Mouse (Mus musculus) embryonic stem cell, embryonic (primary cell): ENCODE data around the gene Zfp108.

Experiments
- CTCF ChIA-PET, 4 experiments: fragments of 300-600 bp in 2 of 4; fragments of 350-600 bp in 2 of 4; sonication (Branson Sonifier 250); formaldehyde crosslinking; loops; one replicate each; lab custom pipeline; 2022; ENCODE audit warnings: inconsistent platforms in 2 of 4; lab: Charles Lee
- POLR2A ChIA-PET, 4 experiments: fragments of 300-600 bp in 2 of 4; fragments of 350-600 bp in 2 of 4; sonication (Branson Sonifier 250); formaldehyde crosslinking; loops; one replicate each; lab custom pipeline; 2022; ENCODE audit warnings: antibody characterized with exemption in 4 of 4, inconsistent platforms in 1 of 4; lab: Charles Lee

Gene Zfp108

DNA sequence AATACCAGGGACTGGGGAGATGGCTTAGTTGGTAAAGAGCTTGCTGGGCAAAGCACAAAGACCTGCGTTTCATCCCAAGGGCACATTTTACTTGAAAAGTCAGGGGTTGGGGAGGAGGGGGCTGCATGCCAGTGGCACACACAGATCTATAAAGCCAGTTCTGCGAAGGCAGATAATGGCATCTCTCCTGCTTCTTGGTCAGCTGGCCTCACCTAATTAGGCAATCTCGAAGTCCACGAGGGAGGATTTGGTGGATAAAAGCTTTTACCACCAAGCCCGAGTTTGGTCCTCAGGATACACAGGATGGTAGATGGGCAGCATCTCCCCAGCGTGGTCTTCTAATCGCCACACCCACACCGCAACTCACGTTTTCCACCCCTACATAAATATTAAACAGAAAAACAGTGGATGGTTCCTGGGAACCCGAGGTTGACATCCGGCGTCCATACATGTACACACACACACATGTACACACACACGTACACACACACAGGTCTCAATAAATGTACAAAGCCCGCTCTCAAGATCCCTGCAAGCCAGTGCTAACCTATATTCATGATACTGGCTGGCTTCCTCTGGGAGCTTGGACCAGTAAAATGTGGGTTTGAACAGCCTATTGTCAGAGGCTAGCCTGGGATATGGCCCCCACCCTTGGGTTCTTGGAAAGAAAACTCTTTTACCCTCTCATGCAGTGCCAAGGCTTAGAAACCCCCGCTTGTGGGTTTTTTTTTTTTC lies 42.9 kb downstream of the Zfp108 start:
- POLR2A ChIA-PET = interaction anchor here in 1 of 4 experiments (0.7 to 1.3 kb wide), 3 partner anchors 15 to 229 kb away, joined by 3 to 6 read pairs (median 5); no protein-coding TSS in a partner anchor
- CTCF ChIA-PET = interaction anchor here in 1 of 4 experiments (0.5 kb wide), 1 partner anchor 41 kb away, joined by 4 read pairs; no protein-coding TSS in a partner anchor

DNA sequence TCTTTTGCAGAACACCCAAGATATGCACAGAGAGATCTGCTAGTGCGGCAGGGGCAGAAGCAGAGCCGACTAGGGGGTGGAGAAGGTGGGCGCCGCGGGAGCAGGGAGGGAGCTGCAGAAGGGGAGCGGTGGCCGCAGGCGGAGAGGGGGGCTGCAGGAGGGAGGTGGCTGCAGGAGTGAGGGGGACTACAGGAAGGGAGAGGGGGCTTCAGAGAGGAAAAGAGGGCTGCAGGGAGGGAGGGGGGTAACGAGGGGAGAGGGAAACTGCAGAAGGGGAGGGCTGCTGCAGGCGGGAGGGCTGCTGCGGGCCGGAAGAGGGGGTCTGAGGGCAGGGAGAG lies 44.0 kb downstream of the Zfp108 start:
- CTCF ChIA-PET = interaction anchor here in 3 of 4 experiments (0.6 to 1.9 kb wide), 9 partner anchors 9 to 676 kb away, joined by 3 to 20 read pairs (median 4); partner anchors contain the start of gene Zfp108 (in 1 of the 3)
- POLR2A ChIA-PET = interaction anchor here (0.7 to 1.9 kb wide), 18 partner anchors 9 to 301 kb away, joined by 3 to 10 read pairs (median 6); partner anchors contain the start of genes Smg9 (in 2 of the 4), Zfp111 (in 1 of the 4), Zfp180 (in 1 of the 4) and Zfp94 (in 1 of the 4)

DNA sequence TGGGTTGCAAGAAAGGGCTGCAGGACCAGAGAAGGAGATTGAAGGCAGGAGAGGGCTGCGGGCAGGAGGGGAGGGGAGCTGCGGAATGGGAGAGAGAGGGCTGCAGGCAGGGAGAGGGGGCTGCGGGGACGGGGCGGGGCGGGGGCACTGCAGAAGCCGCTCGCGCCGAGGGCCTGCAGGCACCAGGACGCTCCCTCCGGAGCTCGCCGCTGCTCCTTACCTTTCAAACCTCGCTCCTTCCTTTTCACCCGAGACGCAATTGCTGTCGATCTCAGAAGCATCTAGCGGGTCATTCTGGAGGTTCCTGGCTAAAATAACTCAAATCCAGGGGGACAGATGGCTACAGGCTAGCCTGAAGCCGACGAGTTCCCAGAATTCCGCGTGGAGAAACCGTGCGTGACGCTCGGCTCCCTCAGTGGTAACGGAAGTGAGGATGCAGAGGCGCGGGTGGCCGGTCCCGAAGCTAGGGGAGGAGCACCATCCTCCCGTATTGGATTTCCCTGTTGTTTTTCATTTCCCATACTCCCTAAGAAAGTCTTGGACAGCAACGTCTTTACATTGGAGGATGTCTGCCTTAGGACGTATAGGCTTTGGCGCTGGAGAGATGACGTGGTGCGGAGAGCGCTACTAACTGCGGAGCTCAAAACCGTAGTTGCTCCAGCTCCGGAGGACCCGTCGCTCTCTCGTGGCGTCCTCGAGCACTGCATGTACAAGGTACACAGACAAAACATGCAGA lies 44.5 kb downstream of the Zfp108 start:
- POLR2A ChIA-PET = interaction anchor here (0.6 to 1.9 kb wide), 37 partner anchors 10 to 705 kb away, joined by 3 to 10 read pairs (median 4); partner anchors contain the start of genes Smg9 (in 2 of the 4), Zfp180 (in 2 of the 4), Zfp235 (in 2 of the 4) and Zfp108 (in 1 of the 4)

DNA sequence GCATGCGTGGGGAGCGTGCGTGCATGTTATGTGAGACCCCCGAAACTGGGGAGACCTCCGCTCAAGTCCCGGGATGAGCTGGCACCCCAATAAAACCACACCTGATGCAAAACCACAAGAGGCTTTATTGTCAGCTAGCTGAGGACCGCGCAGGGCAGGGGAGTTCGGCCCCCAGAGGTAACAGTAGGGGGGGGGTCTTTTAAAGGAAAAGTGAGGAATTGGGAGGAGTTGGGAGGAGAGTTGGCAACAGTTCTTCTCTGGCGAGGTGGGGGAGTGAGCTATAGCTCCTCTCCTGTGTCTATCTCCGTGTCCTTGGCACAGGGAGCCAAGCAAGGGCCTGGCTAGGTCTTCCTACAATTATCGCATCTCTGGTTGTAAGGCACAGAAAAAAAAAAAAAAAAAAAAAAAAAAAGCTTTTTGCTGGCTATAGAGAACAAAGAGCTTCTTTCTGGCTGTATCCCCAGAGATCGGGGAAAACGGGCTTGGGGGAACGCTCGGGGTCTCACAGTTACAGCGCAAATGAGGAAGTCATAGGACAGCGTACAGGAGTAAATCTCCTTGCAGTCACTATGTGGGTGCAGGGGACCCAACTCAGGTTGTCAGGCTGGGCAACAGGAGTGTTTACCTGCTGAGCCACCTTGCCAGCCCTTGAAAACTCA lies 45.4 kb downstream of the Zfp108 start:
- POLR2A ChIA-PET = interaction anchor here (0.5 to 1.9 kb wide), 39 partner anchors 10 to 704 kb away, joined by 3 to 10 read pairs (median 4); partner anchors contain the start of genes Smg9 (in 2 of the 4), Zfp180 (in 2 of the 4), Zfp235 (in 2 of the 4) and Zfp108 (in 1 of the 4)

More for the DNA sequence above, 44.5 kb downstream of the Zfp108 start:
- CTCF ChIA-PET = interaction anchor here (0.6 to 1.9 kb wide), 17 partner anchors 10 to 676 kb away, joined by 3 to 20 read pairs (median 4); partner anchors contain the start of gene Zfp108 (in 1 of the 4)

DNA sequence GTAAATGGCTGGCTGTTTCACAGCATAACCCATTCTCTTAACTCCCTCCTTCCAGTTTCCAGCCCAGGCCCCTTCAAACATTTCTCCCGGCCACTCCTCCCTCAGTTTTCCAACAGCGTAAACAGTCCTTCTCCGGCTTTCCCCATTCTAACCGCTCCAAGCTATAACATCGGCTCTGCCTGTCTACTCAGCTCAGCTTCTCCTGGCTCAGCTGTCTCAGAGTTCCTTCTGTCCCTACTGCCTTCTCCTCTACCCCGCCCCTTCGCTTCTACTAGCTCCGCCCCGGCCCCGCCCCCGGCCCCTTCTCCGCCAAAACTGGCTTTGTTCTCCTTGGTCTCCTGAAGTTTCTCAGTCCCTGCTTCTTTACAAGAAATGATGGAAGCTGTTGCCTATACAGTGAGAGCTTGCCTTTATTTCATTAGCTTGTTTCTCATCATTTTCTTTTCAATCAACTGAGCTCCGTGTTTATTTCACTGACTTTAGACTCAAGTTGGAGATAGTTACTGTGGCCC lies 46.2 kb downstream of the Zfp108 start, which contains the start of gene Zfp61:
TSS of gene Zfp61 (minus strand) at position 462 of the 512 bp plus-strand sequence.
- ChIA-PET POLR2A (interaction anchor here in 1 of 4 experiments (0.5 to 1.5 kb wide), 4 partner anchors 16 to 183 kb away, joined by 3 to 5 read pairs (median 4); partner anchors contain the start of gene Zfp94), CTCF (interaction anchor here in 3 of 4 experiments (0.8 to 1.5 kb wide), 3 partner anchors 13 to 35 kb away, joined by 3 to 4 read pairs (median 3); no protein-coding TSS in a partner anchor)

More for the DNA sequence above, 45.4 kb downstream of the Zfp108 start:
- CTCF ChIA-PET = interaction anchor here (0.5 to 1.9 kb wide), 21 partner anchors 10 to 714 kb away, joined by 3 to 20 read pairs (median 4); partner anchors contain the start of gene Zfp108 (in 1 of the 4)
